Mouse (Mus musculus): ENCODE measurements around the gene Hoxa6. TPM values are rescaled to one million over a fixed set of nuclear protein-coding genes. Genes with fewer than 3 reads are reported as not detected.

The Hoxa6 gene
- polyA plus RNA-seq, 1 experiment, result 1.7 TPM

- 57% methylated on average over 12 of the region's 12 CpGs for WGBS
- no peak for DNase-seq
- H3K4me3 ChIP-seq (replicated peaks; ENCODE audit: extremely low read depth, low read depth, low read length), result no peak overlapping the region
- TF ChIP-seq CTCF (IDR thresholded peaks at IDR 0.05; ENCODE audit: insufficient read depth, low read length) (no peak), POLR2A (IDR thresholded peaks at IDR 0.05; ENCODE audit: borderline replicate concordance, extremely low read depth, low read depth, low read length) (no peak)
- peaks cover 15% of the 10 kb centered on the region for H3K4me1 ChIP-seq (ENCODE audit: control insufficient read depth, insufficient read depth, low read length)
Observed at GRCm38 (mm10) chr6:52209685-52210046, 1.1 kb upstream of the Hoxa6 start.

GRCm38 (mm10) chr6:52208868-52209684, 554 bp upstream of the Hoxa6 start:
- no peak for DNase-seq
- Histone ChIP-seq H3K4me1 (ENCODE audit: control insufficient read depth, insufficient read depth, low read length) (peaks cover 15% of the 10 kb centered on the region), H3K4me3 (replicated peaks; ENCODE audit: extremely low read depth, low read depth, low read length) (peak overlapping the region; percentile 48)
- 31% methylated on average over 18 of the region's 18 CpGs for WGBS
- TF ChIP-seq POLR2A (IDR thresholded peaks at IDR 0.05; ENCODE audit: borderline replicate concordance, extremely low read depth, low read depth, low read length) (no peak), CTCF (IDR thresholded peaks at IDR 0.05; ENCODE audit: insufficient read depth, low read length) (no peak)

- DNase-seq, result no peak
- no peak overlapping the region for H3K4me3 ChIP-seq (replicated peaks; ENCODE audit: extremely low read depth, low read depth, low read length)
- TF ChIP-seq POLR2A (IDR thresholded peaks at IDR 0.05; ENCODE audit: borderline replicate concordance, extremely low read depth, low read depth, low read length), result no peak
- no peak for TF ChIP-seq CTCF (IDR thresholded peaks at IDR 0.05; ENCODE audit: insufficient read depth, low read length)
- peaks cover 8% of the 10 kb centered on the region for H3K4me1 ChIP-seq (ENCODE audit: control insufficient read depth, insufficient read depth, low read length)
Observed at GRCm38 (mm10) chr6:52207684-52207976, 892 bp downstream of the Hoxa6 start.

GRCm38 (mm10) chr6:52206882-52207683, 1.4 kb downstream of the Hoxa6 start:
- WGBS, result 53% methylated on average over 4 of the region's 4 CpGs
- no peak for DNase-seq
- Histone ChIP-seq H3K4me1 (ENCODE audit: control insufficient read depth, insufficient read depth, low read length) (peaks cover 6% of the 10 kb centered on the region; the same call in 1 of the 2 replicates), H3K4me3 (replicated peaks; ENCODE audit: extremely low read depth, low read depth, low read length) (no peak overlapping the region)
- TF ChIP-seq POLR2A (IDR thresholded peaks at IDR 0.05; ENCODE audit: borderline replicate concordance, extremely low read depth, low read depth, low read length) (no peak), CTCF (IDR thresholded peaks at IDR 0.05; ENCODE audit: insufficient read depth, low read length) (no peak)

GRCm38 (mm10) chr6:52205638-52206621, 2.6 kb downstream of the Hoxa6 start:
- DNase-seq, result no peak
- WGBS, result 54% methylated on average over 55 of the region's 55 CpGs
- no peak for TF ChIP-seq POLR2A (IDR thresholded peaks at IDR 0.05; ENCODE audit: borderline replicate concordance, extremely low read depth, low read depth, low read length)
- no peak for TF ChIP-seq CTCF (IDR thresholded peaks at IDR 0.05; ENCODE audit: insufficient read depth, low read length)
- no peak overlapping the region for H3K4me3 ChIP-seq (replicated peaks; ENCODE audit: extremely low read depth, low read depth, low read length)
- H3K4me1 ChIP-seq (ENCODE audit: control insufficient read depth, insufficient read depth, low read length), result peaks cover 3% of the 10 kb centered on the region; the same call in 1 of the 2 replicates

DNA sequence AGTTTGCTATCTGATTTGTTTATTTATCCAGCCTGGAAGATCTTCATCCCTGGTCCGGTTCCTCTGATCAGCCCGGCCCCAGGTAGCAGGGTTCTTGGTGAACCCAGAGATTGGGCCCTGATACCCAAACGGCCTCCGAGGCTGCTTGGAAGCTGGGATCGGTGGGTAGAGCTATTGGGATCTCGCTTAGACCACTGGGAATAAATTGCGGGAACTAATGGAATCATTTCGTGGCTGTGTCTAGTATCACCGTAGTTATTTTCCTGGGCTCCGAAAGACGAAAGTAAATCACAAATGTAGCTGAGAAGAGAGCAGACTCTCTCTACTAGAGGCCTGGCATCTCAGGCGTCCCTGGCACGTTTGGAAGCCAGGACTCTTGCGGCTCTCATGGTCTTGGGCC, 3.3 kb downstream of the Hoxa6 start:
- peaks cover 3% of the 10 kb centered on the region; the same call in 1 of the 2 replicates for H3K4me1 ChIP-seq (ENCODE audit: control insufficient read depth, insufficient read depth, low read length)
- WGBS, result 47% methylated on average over 14 of the region's 14 CpGs
- TF ChIP-seq CTCF (IDR thresholded peaks at IDR 0.05; ENCODE audit: insufficient read depth, low read length), result no peak
- no peak for TF ChIP-seq POLR2A (IDR thresholded peaks at IDR 0.05; ENCODE audit: borderline replicate concordance, extremely low read depth, low read depth, low read length)
- H3K4me3 ChIP-seq (replicated peaks; ENCODE audit: extremely low read depth, low read depth, low read length), result no peak overlapping the region
- no peak for DNase-seq

DNA sequence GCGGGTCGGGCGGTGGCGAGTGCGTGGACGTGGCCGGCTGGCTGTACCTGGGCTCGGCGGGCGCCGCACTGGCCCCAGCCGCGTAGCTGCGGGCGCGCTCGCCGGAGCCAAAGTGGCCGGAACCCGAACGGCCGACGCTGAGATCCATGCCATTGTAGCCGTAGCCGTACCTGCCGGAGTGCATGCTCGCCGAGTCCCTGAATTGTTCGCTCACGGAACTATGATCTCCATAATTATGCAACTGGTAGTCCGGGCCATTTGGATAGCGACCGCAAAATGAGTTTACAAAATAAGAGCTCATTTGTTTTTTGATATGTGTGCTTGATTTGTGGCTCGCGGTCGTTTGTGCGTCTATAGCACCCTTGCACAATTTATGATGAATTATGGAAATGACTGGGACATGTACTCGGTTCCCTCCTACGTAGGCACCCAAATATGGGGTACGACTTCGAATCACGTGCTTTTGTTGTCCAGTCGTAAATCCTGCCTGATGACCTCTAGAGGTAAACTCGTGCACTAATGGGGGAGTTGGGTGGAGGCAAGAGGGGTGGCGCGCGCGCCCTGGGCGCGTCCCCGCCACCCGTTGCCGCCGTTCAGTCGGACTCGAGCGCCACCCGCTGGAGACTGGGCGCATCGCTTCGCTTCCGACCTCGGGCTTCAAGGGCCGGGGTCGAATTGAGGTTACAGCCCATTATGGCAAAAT, 4.3 kb downstream of the Hoxa6 start, which contains the start of gene Hoxa5:
Hoxa5 (minus strand) TSS at position 538 of the 703 bp plus-strand sequence.
- 11% methylated on average over 65 of the region's 65 CpGs for WGBS
- DNase-seq, result peak; percentile 75
- Histone ChIP-seq H3K4me1 (ENCODE audit: control insufficient read depth, insufficient read depth, low read length) (peaks cover 3% of the 10 kb centered on the region; the same call in 1 of the 2 replicates), H3K4me3 (replicated peaks; ENCODE audit: extremely low read depth, low read depth, low read length) (peak within 1 kb of the TSS; percentile 94)
- TF ChIP-seq CTCF (IDR thresholded peaks at IDR 0.05; ENCODE audit: insufficient read depth, low read length) (peak; percentile 66), POLR2A (IDR thresholded peaks at IDR 0.05; ENCODE audit: borderline replicate concordance, extremely low read depth, low read depth, low read length) (0 out of 2 replicates have a peak, but pooled peaks have one; percentile 40)

GRCm38 (mm10) chr6:52203371-52204049, 5.0 kb downstream of the Hoxa6 start:
- DNase-seq, result no peak
- peak overlapping the region; percentile 94 for H3K4me3 ChIP-seq (replicated peaks; ENCODE audit: extremely low read depth, low read depth, low read length)
- TF ChIP-seq POLR2A (IDR thresholded peaks at IDR 0.05; ENCODE audit: borderline replicate concordance, extremely low read depth, low read depth, low read length) (peak; percentile 4; the same call in 1 of the 2 replicates), CTCF (IDR thresholded peaks at IDR 0.05; ENCODE audit: insufficient read depth, low read length) (no peak)
- WGBS, result 12% methylated on average over 46 of the region's 46 CpGs
- H3K4me1 ChIP-seq (ENCODE audit: control insufficient read depth, insufficient read depth, low read length), result no peaks in the 10 kb centered on the region

All from lung, adult 2 months (tissue).